Mouse (Mus musculus) brown adipose tissue, adult 24 weeks (tissue): ENCODE measurements around the gene Olfr1322. TPM values are rescaled to one million over a fixed set of nuclear protein-coding genes. Genes with fewer than 3 reads are reported as not detected.

Source experiments
- H3K27ac ChIP-seq: fragments of 200-500 bp; replicated peaks from 2 replicates; pipeline ENCODE4 v1.5.1; 2012; ENCODE audit warnings: low read depth, mild to moderate bottlenecking, low read length
- H3K4me1 ChIP-seq: fragments of 200-500 bp; 2 replicates; pipeline ENCODE4 v1.6.1; 2012; ENCODE audit warnings: low read length, mixed read lengths; ENCODE audit not compliant: control insufficient read depth, insufficient read depth, insufficient read length
- H3K4me3 ChIP-seq: fragments of 200-500 bp; 2 replicates; pipeline ENCODE4 v1.5.1; 2012; ENCODE audit warnings: low read depth, mild to moderate bottlenecking, low read length, moderate library complexity; ENCODE audit not compliant: insufficient read depth
- polyA plus RNA-seq: library from polyadenylated mRNA; stranded (reverse); fragments of >200 nt; gene quantifications from 2 replicates; pipeline ENCODE4 v1.2.4, GENCODE M21; 2012; ENCODE audit not compliant: missing spikeins, insufficient read depth, insufficient read length

Olfr1322 gene
- not detected in 2 replicates for polyA plus RNA-seq

- Histone ChIP-seq H3K27ac (no peak within 1 kb of the TSS), H3K4me1 (no peaks in the 10 kb centered on the region), H3K4me3 (no peak within 1 kb of the TSS)
These were observed at the start of gene Olfr1322 for GRCm38 (mm10) chrX:49891383-49891782. TSS of gene Olfr1322 (minus strand) at chrX:49891483.

GRCm38 (mm10) chrX:49877651-49878349 lies 13.5 kb downstream of the Olfr1322 start:
- Histone ChIP-seq H3K4me3 (no peak overlapping the region), H3K27ac (no peak overlapping the region), H3K4me1 (no peaks in the 10 kb centered on the region)

Other genes with a start within 250 kb of the Olfr1322 start
- not detected in 2 replicates for gene Olfr1320, start 219.2 kb downstream of the Olfr1322 start, polyA plus RNA-seq
- not detected in 2 replicates for gene Olfr1321, start 156.4 kb downstream of the Olfr1322 start, polyA plus RNA-seq
- 0.36 and 0.54 TPM in 2 replicates for gene Igsf1, start 93.7 kb downstream of the Olfr1322 start, polyA plus RNA-seq
- gene Olfr1323, start 127.9 kb upstream of the Olfr1322 start, polyA plus RNA-seq: not detected in 2 replicates